Comparison of ENCODE assay signal across 11 mouse cellular contexts in genomic region chr8:121118634-121119420, GRCm38 (mm10). TPM values are rescaled to one million over a fixed set of nuclear protein-coding genes. Genes with fewer than 3 reads are reported as not detected.
A peak's percentile ranks its signal among the peaks of the same experiment; 100 is the strongest.
DNase-seq lines count a peak whose midpoint lies in the region; ATAC-seq lines count a peak whose summit lies in the region.
"Had no signal": no experiment of that assay in that cellular context is flagged by ENCODE, and none has a peak within 500 bp of the region (broad histone marks: within the 10 kb centered on the region; RNA-seq: fewer than 3 reads in every experiment).

No protein-coding gene starts in this region.

- intact Hi-C loops in heart, postnatal 25 days (cut with DNase I): no loop called here

- no peak for ATAC-seq in heart, embryonic 13.5 days (ENCODE audit: extremely low read depth, insufficient number of reproducible peaks, low FRiP score, low TSS enrichment)
- no peak for ATAC-seq in midbrain, embryonic 11.5 days (ENCODE audit: low FRiP score)
- no peak for ATAC-seq in midbrain, embryonic 16.5 days
- no peak for ATAC-seq in hindbrain, embryonic 13.5 days (ENCODE audit: low FRiP score)
- no peak for ATAC-seq in neural tube, embryonic 14.5 days (ENCODE audit: low read depth)
- no peak for ATAC-seq in cerebellum, adult (ENCODE audit: insufficient number of reproducible peaks, low FRiP score, low TSS enrichment)
- ATAC-seq: intestine, postnatal 0 days had no signal

- peaks cover 41% of the 10 kb centered on the region for H3K4me1 ChIP-seq in heart, embryonic 13.5 days
- H3K4me1 ChIP-seq in midbrain, embryonic 11.5 days (ENCODE audit: control insufficient read depth, insufficient read depth, low read length): peaks cover 12% of the 10 kb centered on the region
- peaks cover 5% of the 10 kb centered on the region; the same call in 1 of the 2 replicates for H3K4me1 ChIP-seq in midbrain, embryonic 16.5 days (ENCODE audit: control insufficient read depth, insufficient read depth, low read length)
- H3K4me1 ChIP-seq in hindbrain, embryonic 13.5 days (replicated peaks): peaks cover 17% of the 10 kb centered on the region
- H3K4me1 ChIP-seq in neural tube, embryonic 14.5 days (ENCODE audit: control insufficient read depth, insufficient read depth, low read length): peaks cover 4% of the 10 kb centered on the region; the same call in 1 of the 2 replicates

- H3K9me3 ChIP-seq in heart, embryonic 13.5 days: no peaks in the 10 kb centered on the region
- no peaks in the 10 kb centered on the region; the same call in 1 of the 2 replicates for H3K9me3 ChIP-seq in midbrain, embryonic 11.5 days (ENCODE audit: control insufficient read depth, low read length)
- H3K9me3 ChIP-seq in midbrain, embryonic 16.5 days (replicated peaks; ENCODE audit: control insufficient read depth, low read length, poor library complexity, severe bottlenecking): no peaks in the 10 kb centered on the region; the same call in 1 of the 2 replicates
- peaks cover 7% of the 10 kb centered on the region; the same call in 1 of the 2 replicates for H3K9me3 ChIP-seq in hindbrain, embryonic 13.5 days
- no peaks in the 10 kb centered on the region for H3K9me3 ChIP-seq in neural tube, embryonic 14.5 days (ENCODE audit: control insufficient read depth, low read length)

- peak overlapping the region; percentile 91 for H3K4me2 ChIP-seq in heart, embryonic 13.5 days
- H3K4me2 ChIP-seq in midbrain, embryonic 11.5 days: no peak overlapping the region
- no peak overlapping the region for H3K4me2 ChIP-seq in midbrain, embryonic 16.5 days (ENCODE audit: low read length)
- no peak overlapping the region for H3K4me2 ChIP-seq in hindbrain, embryonic 13.5 days
- H3K4me2 ChIP-seq in neural tube, embryonic 14.5 days (ENCODE audit: low read depth, low read length): no peak overlapping the region

- H3K9ac ChIP-seq in heart, embryonic 13.5 days: peak overlapping the region; percentile 90
- H3K9ac ChIP-seq in midbrain, embryonic 11.5 days (ENCODE audit: low read length): no peak overlapping the region
- H3K9ac ChIP-seq in midbrain, embryonic 16.5 days (ENCODE audit: low read depth, low read length): no peak overlapping the region
- H3K9ac ChIP-seq in hindbrain, embryonic 13.5 days: 0 out of 2 replicates have a peak overlapping the region, but pooled peaks have one; percentile 8
- H3K9ac ChIP-seq in neural tube, embryonic 14.5 days (replicated peaks; ENCODE audit: low read depth, low read length): no peak overlapping the region
- H3K9ac ChIP-seq: liver, embryonic 14.5 days had no signal

- peak overlapping the region; percentile 77 for H3K4me3 ChIP-seq in heart, embryonic 13.5 days
- H3K4me3 ChIP-seq in midbrain, embryonic 11.5 days (ENCODE audit: low read depth, low read length): peak overlapping the region; percentile 37; the same call in 1 of the 2 replicates
- H3K4me3 ChIP-seq in midbrain, embryonic 16.5 days (ENCODE audit: low read depth, low read length): no peak overlapping the region
- H3K4me3 ChIP-seq in hindbrain, embryonic 13.5 days: peak overlapping the region; percentile 39
- peak overlapping the region; percentile 3; the same call in 1 of the 2 replicates for H3K4me3 ChIP-seq in neural tube, embryonic 14.5 days (ENCODE audit: low read depth, low read length)

- H3K36me3 ChIP-seq in heart, embryonic 13.5 days: peaks cover 12% of the 10 kb centered on the region; the same call in 1 of the 2 replicates
- H3K36me3 ChIP-seq in midbrain, embryonic 11.5 days (ENCODE audit: control insufficient read depth, insufficient read depth, low read length): no peaks in the 10 kb centered on the region
- no peaks in the 10 kb centered on the region for H3K36me3 ChIP-seq in midbrain, embryonic 16.5 days (ENCODE audit: control insufficient read depth, insufficient read depth, low read length)
- no peaks in the 10 kb centered on the region for H3K36me3 ChIP-seq in hindbrain, embryonic 13.5 days
- no peaks in the 10 kb centered on the region for H3K36me3 ChIP-seq in neural tube, embryonic 14.5 days (ENCODE audit: control insufficient read depth, insufficient read depth, low read length)

- peaks cover 99% of the 10 kb centered on the region for H3K27me3 ChIP-seq in heart, embryonic 13.5 days (replicated peaks)
- H3K27me3 ChIP-seq in midbrain, embryonic 11.5 days (ENCODE audit: control insufficient read depth, insufficient read depth, low read length): peaks cover 99% of the 10 kb centered on the region
- peaks cover 76% of the 10 kb centered on the region for H3K27me3 ChIP-seq in midbrain, embryonic 16.5 days (ENCODE audit: control insufficient read depth, insufficient read depth, low read depth, low read length)
- H3K27me3 ChIP-seq in hindbrain, embryonic 13.5 days: peaks cover 100% of the 10 kb centered on the region
- peaks cover 70% of the 10 kb centered on the region for H3K27me3 ChIP-seq in neural tube, embryonic 14.5 days (ENCODE audit: control insufficient read depth, insufficient read depth, low read length)

- WGBS in heart, embryonic 13.5 days: 6% methylated on average over 18 of the region's 18 CpGs
- 1% methylated on average over 18 of the region's 18 CpGs for WGBS in midbrain, embryonic 11.5 days
- WGBS in midbrain, embryonic 16.5 days: 1% methylated on average over 18 of the region's 18 CpGs
- 1% methylated on average over 18 of the region's 18 CpGs for WGBS in hindbrain, embryonic 13.5 days
- 2% methylated on average over 18 of the region's 18 CpGs for WGBS in neural tube, embryonic 14.5 days

- no peak for DNase-seq in heart, postnatal 25 days (ENCODE audit: low spot score)
- DNase-seq in midbrain, embryonic 11.5 days (ENCODE audit: low spot score, missing footprints): peak; percentile 94
- DNase-seq in adrenal gland, adult 8-10 months: no peak

- peak overlapping the region; percentile 97 for H3K27ac ChIP-seq in heart, embryonic 13.5 days (replicated peaks)
- no peak overlapping the region for H3K27ac ChIP-seq in midbrain, embryonic 11.5 days (ENCODE audit: low read depth, low read length)
- H3K27ac ChIP-seq in midbrain, embryonic 16.5 days (ENCODE audit: low read length): no peak overlapping the region
- no peak overlapping the region for H3K27ac ChIP-seq in hindbrain, embryonic 13.5 days
- H3K27ac ChIP-seq in neural tube, embryonic 14.5 days (ENCODE audit: low read depth, low read length): no peak overlapping the region
- H3K27ac ChIP-seq: liver, embryonic 14.5 days had no signal

RNA-seq across cellular contexts. Expression of gene Foxc2, which starts 2.9 kb away (rescaled TPM):
- 6.8 and 7.4 TPM in 2 replicates for polyA plus RNA-seq in heart, embryonic 13.5 days (2015; fragmentation: Nextera tagmentation; extraction: Ambion mirVana)
- 1 to 10 TPM; 2.0 to 2.2 TPM for total RNA-seq in heart, postnatal 25 days (2021)
- polyA plus RNA-seq in midbrain, embryonic 11.5 days (2014; fragmentation: Nextera tagmentation; extraction: Ambion mirVana): 7.0 and 7.1 TPM in 2 replicates
- 1.7 and 2.0 TPM in 2 replicates for polyA plus RNA-seq in midbrain, embryonic 16.5 days (2015; fragmentation: Nextera tagmentation; extraction: Ambion mirVana)
- 2.8 and 4.1 TPM in 2 replicates for polyA plus RNA-seq in hindbrain, embryonic 13.5 days (2015; fragmentation: Nextera tagmentation; extraction: Ambion mirVana)
- polyA plus RNA-seq in neural tube, embryonic 14.5 days (2014; fragmentation: Nextera tagmentation; extraction: Ambion mirVana): 0.16 and 3.3 TPM in 2 replicates
- total RNA-seq in adrenal gland, adult 8-10 months (2022): 1 to 10 TPM; 3.9 to 5.9 (median 5.1) TPM

RNA-seq across cellular contexts. Expression of gene Foxl1, which starts 8.9 kb away (rescaled TPM):
- 0.52 and 0.64 TPM in 2 replicates for polyA plus RNA-seq in heart, embryonic 13.5 days (2015; fragmentation: Nextera tagmentation; extraction: Ambion mirVana)
- under 1 TPM in 1 of 2 experiments, not detected in 1; 0.16 TPM for total RNA-seq in heart, postnatal 25 days (2021)
- polyA plus RNA-seq in midbrain, embryonic 11.5 days (2014; fragmentation: Nextera tagmentation; extraction: Ambion mirVana): 0.46 and 0.79 TPM in 2 replicates
- polyA plus RNA-seq in midbrain, embryonic 16.5 days (2015; fragmentation: Nextera tagmentation; extraction: Ambion mirVana): 0.06 TPM in 1 of 2 replicates, not detected in the other
- 0.16 and 0.27 TPM in 2 replicates for polyA plus RNA-seq in hindbrain, embryonic 13.5 days (2015; fragmentation: Nextera tagmentation; extraction: Ambion mirVana)
- polyA plus RNA-seq in neural tube, embryonic 14.5 days (2014; fragmentation: Nextera tagmentation; extraction: Ambion mirVana): 0.09 TPM in 1 of 2 replicates, not detected in the other
- total RNA-seq in adrenal gland, adult 8-10 months (2022): under 1 TPM; 0.24 to 0.78 (median 0.54) TPM
- polyA plus RNA-seq: spleen, adult 2 months had no signal

RNA-seq across cellular contexts. Expression of gene Mthfsd, which starts 10.6 kb away (rescaled TPM):
- polyA plus RNA-seq in heart, embryonic 13.5 days (2015; fragmentation: Nextera tagmentation; extraction: Ambion mirVana): 35.3 and 42.8 TPM in 2 replicates
- 10 to 100 TPM; 13.2 to 14.2 TPM for total RNA-seq in heart, postnatal 25 days (2021)
- polyA plus RNA-seq in midbrain, embryonic 11.5 days (2014; fragmentation: Nextera tagmentation; extraction: Ambion mirVana): 47.4 and 50.4 TPM in 2 replicates
- polyA plus RNA-seq in midbrain, embryonic 16.5 days (2015; fragmentation: Nextera tagmentation; extraction: Ambion mirVana): 52.3 and 53.0 TPM in 2 replicates
- polyA plus RNA-seq in hindbrain, embryonic 13.5 days (2015; fragmentation: Nextera tagmentation; extraction: Ambion mirVana): 53.8 and 54.1 TPM in 2 replicates
- polyA plus RNA-seq in neural tube, embryonic 14.5 days (2014; fragmentation: Nextera tagmentation; extraction: Ambion mirVana): 43.3 and 53.4 TPM in 2 replicates
- total RNA-seq in adrenal gland, adult 8-10 months (2022): 10 to 100 TPM; 35.0 to 59.1 (median 47.1) TPM

RNA-seq across cellular contexts. Expression of gene Foxf1, which starts 34.6 kb away (rescaled TPM):
- polyA plus RNA-seq in heart, embryonic 13.5 days (2015; fragmentation: Nextera tagmentation; extraction: Ambion mirVana): 7.7 and 9.5 TPM in 2 replicates
- under 1 TPM in 1 of 2 experiments, not detected in 1; 0.20 TPM for total RNA-seq in heart, postnatal 25 days (2021)
- polyA plus RNA-seq in midbrain, embryonic 11.5 days (2014; fragmentation: Nextera tagmentation; extraction: Ambion mirVana): 0.17 and 0.20 TPM in 2 replicates
- 0.91 and 1.1 TPM in 2 replicates for polyA plus RNA-seq in midbrain, embryonic 16.5 days (2015; fragmentation: Nextera tagmentation; extraction: Ambion mirVana)
- 0.96 and 1.3 TPM in 2 replicates for polyA plus RNA-seq in hindbrain, embryonic 13.5 days (2015; fragmentation: Nextera tagmentation; extraction: Ambion mirVana)
- 0.16 and 1.3 TPM in 2 replicates for polyA plus RNA-seq in neural tube, embryonic 14.5 days (2014; fragmentation: Nextera tagmentation; extraction: Ambion mirVana)
- under 1 TPM; 0.17 to 0.46 (median 0.29) TPM for total RNA-seq in adrenal gland, adult 8-10 months (2022)

Comparison
In these comparisons a context has a peak if more than half of its experiments do, and no peak if none do; other contexts are left out.
1. H3K9ac ChIP-seq: peak in heart, embryonic 13.5 days (single experiment) and hindbrain, embryonic 13.5 days (single experiment); none in midbrain, embryonic 11.5 days (single experiment), midbrain, embryonic 16.5 days (single experiment) and neural tube, embryonic 14.5 days (single experiment).